Mouse (Mus musculus) mouse embryonic stem cell (cell line): ENCODE results near the gene Mfap4.

Experiments
- in situ Hi-C, 2 experiments: fragments of 300-500 bp; cut with MboI; formaldehyde crosslinking; loops; 1 replicate in 1 of 2; 3 replicates in 1 of 2; pipeline ENCODE4 v1.14.3; 2019 to 2020; ENCODE audit warnings: low sequenced_read_pairs in 2 of 2, low pct_unique_long_range_greater_than_20kb in 1 of 2, mixed read lengths in 1 of 2; ENCODE audit not compliant: unreplicated experiment in 1 of 2

Mfap4 gene

GRCm38 (mm10) chr11:61497490-61497889 is 12.3 kb downstream of the Mfap4 start:
- in situ Hi-C loops = no loop called here

GRCm38 (mm10) chr11:61498736-61499504 is 13.7 kb downstream of the Mfap4 start:
- in situ Hi-C loops = no loop called here

DNA sequence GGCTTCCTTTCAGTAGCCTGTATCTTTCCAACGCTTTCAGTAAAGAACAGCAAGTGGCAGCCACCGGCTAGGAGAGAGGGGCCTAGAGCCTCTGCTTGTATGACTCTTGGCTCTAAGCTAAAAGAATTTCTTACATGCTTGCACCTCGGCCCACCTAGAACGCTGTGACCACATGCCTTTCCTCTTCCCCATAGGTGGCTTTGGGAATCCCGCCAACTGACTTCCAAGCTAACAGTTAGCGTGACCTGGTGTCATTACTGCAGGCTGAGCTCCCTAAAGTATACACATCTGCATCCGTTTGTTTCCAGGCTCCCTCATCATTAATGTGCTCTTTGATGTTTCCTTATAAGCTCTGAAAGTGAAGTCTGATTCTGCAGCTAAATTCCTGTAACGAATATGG is 18.7 kb downstream of the Mfap4 start:
- in situ Hi-C loops = no loop called here

DNA sequence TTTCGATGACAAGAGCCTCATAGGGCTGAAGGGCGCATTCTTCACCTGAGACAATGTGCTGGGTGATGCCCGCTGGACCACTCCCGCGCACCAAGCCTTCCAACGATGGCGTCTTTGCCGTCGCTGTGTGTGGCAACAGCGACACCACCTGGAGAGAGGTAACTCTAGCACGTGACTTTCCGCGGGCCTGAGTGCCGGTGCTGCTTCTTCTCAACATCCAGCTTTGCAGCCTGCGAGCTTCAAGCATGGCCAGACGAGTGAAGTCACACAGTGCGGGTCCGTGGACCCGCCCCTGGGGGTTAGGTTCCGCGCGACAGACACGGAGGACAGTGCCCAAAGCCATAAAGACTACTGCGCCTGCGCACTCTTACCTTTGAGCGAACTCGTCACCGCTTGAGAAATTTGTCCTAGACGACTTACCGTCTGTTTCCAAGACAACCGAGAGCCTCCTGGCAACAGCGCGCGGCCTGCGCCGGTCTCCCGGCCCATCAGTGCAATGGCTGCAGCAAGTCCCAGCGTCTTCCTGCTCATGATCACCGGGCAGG is 19.6 kb downstream of the Mfap4 start, which contains the start of gene B9d1:
TSS of gene B9d1 (plus strand) at position 432 of the 545 bp plus-strand sequence.
- in situ Hi-C loops = loop anchor here in 1 of 2 experiments (5.0 kb wide), 1 partner anchor 92 kb away; no protein-coding TSS in a partner anchor

DNA sequence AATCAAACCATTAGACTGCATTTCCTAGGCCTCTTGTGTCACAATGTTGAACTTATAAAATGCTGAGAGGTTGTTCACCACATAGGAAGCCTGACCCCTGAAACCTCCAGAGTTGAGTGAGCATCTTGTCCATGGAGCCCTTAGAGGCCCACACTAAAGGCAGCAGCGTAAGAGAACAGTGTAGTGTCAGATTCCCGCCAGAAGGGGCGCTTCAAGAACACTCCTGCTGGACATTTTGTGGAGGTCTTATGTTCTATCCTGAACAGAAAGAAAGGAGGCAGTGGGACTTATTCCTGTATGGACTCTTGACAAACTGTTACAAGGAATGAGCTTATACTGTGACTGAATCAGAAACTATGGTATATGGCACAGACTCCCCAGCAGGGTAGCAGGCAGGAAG is 29.7 kb downstream of the Mfap4 start:
- in situ Hi-C loops = no loop called here

DNA sequence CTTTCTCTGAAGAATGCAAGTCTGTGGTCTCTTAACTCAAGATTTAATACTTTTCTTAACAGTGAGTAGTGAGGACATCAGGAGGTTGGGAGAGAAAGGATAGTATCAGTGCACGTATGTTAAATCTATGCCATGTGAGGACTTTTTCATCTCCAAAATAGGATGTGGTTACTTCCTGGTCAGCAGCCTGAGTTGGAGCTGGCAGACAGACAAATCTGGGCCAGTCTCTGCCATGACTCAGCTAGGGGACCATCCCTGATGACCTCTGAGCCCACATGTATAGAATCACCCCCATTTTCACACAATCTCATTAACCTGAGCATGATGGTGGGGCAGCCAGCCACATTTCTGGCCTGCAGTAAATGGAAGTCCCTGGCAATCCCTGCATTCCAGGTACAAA is 32.7 kb downstream of the Mfap4 start:
- in situ Hi-C loops = no loop called here

DNA sequence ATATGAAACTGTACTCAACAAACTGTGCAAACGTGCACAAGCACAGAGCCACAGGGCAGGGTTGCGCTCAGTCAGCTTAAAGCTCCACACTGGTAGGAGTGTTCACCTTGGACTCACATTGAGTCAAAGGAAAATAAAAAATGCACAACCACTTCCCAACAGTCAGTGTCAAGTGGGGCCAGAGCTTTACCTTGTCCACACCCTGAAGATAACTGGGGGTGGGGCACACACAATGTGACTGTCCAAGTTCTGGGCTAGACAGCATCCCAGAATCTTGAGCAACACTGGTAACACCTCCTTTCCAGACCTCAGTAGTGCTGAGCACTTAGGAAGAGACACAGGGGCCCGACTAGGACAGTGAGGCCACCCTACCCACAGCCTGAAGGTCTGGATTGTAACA is 33.6 kb downstream of the Mfap4 start:
- in situ Hi-C loops = no loop called here

DNA sequence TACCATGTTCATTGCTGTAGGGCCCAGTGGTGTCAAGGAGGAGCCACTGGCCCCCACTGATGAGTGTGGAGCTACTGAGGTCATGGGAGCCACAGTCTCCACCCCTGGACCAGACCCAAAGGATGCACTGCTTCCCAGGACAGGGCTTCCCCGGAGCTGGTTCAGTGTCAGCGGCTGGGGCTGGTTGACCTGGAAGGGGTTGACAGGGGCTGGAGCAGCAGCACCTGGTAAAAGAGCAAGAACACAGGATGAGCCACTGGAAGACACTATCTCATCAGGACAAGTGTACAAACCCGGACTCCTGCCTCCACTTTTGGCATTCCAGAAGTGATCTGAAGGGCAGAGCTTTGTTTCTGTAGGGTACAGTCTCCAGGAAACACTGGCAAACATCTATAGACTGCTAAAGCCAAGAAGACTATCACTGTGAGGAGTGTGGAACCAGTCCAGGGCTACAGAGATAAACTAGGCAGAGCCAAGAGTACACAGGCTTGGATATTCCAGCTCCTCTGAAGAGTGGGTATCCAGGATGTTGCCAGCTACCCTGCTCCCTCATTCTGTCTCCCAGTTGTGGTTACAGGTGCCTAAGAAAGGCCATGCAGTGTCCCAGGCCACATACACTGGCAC is 34.4 kb downstream of the Mfap4 start:
- in situ Hi-C loops = no loop called here

DNA sequence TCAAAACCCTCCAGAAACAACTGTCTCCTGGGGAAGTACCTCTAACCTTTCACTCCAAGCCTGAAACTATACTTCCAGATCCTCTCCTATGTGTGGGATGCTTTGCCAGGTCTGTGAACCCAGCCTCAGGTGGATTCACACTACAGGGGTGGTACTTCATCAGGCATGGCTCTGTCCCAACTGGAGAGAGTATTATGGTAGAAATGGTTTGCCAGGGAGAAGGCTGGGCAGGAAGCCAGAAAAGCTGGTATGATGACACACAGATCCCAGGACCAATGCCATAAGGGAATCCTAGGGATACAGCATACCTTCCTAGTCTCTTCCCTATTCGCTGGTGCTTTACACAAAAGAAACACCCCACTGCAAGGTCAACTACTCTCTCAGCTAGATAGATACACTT is 41.6 kb downstream of the Mfap4 start:
- in situ Hi-C loops = no loop called here

GRCm38 (mm10) chr11:61529268-61529713 is 44.1 kb downstream of the Mfap4 start:
- in situ Hi-C loops = no loop called here

- in situ Hi-C loops = no loop called here
Measured at GRCm38 (mm10) chr11:61532820-61533219, 47.6 kb downstream of the Mfap4 start.

GRCm38 (mm10) chr11:61533571-61533970 is 48.3 kb downstream of the Mfap4 start:
- in situ Hi-C loops = no loop called here

- in situ Hi-C loops = no loop called here
Measured at GRCm38 (mm10) chr11:61535530-61535929, 50.3 kb downstream of the Mfap4 start.

- in situ Hi-C loops = no loop called here
Measured at GRCm38 (mm10) chr11:61536952-61537351, 51.7 kb downstream of the Mfap4 start.

DNA sequence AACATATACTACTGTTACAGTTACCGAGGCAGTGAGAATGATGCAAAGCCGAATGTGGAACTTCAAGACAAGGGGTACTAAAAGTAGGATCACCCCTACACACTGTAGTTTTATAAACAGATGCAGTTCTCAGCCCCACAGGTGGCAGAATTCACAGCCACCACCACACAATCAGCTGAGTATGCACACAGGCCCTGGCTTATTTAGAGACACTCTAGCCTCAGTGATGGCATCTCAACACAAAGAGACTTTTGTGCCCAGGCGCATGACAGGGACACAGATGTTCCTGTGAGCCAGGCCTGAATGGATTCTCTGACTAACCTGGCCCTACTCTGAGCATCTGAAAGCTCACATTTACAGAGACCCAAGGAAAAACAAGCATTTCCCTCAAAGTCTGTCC is 52.1 kb downstream of the Mfap4 start:
- in situ Hi-C loops = no loop called here
